Mouse (Mus musculus) stomach, postnatal 0 days (tissue): ENCODE measurements around the gene Meltf.

ENCODE experiments used
- CTCF ChIP-seq: IDR thresholded peaks from 2 replicates; pipeline ENCODE4 v1.5.1; 2016; ENCODE audit warnings: antibody characterized with exemption, low read depth, mild to moderate bottlenecking, moderate library complexity
- EP300 ChIP-seq: optimal IDR thresholded peaks from 2 replicates; pipeline ENCODE3; 2016; ENCODE audit warnings: antibody characterized with exemption

- TF ChIP-seq CTCF (no peak), EP300 (no peak)
Measured at GRCm38 (mm10) chr16:31910281-31910847, 31.8 kb downstream of the Meltf start.
